Mouse (Mus musculus): ENCODE measurements at regions not wholly inside any gene's neighbourhood (a gene's known extent, or its start where the extent isn't known, plus 50 kb on each side); places are given as distances from the start of the nearest gene placed in this dataset.

GRCm38 (mm10) chr10:117518793-117519669 is 110.3 kb upstream of the Cpm start:
- no peaks in the 10 kb centered on the region for H3K36me3 ChIP-seq (ENCODE audit: control insufficient read depth, insufficient read depth, low read length)
- WGBS: 61% methylated on average over 15 of the region's 15 CpGs
- no peak overlapping the region for H3K4me2 ChIP-seq (ENCODE audit: low read depth, low read length)
- 0 out of 2 replicates have a peak, but pooled peaks have one; percentile 32 for ATAC-seq (ENCODE audit: insufficient read depth, low FRiP score)
- no peaks in the 10 kb centered on the region for H3K27me3 ChIP-seq (ENCODE audit: control insufficient read depth, insufficient read depth, low read length)
- H3K4me3 ChIP-seq (replicated peaks; ENCODE audit: low read length): no peak overlapping the region
- H3K4me1 ChIP-seq (ENCODE audit: control insufficient read depth, insufficient read depth, low read length): peaks cover 8% of the 10 kb centered on the region; the same call in 1 of the 2 replicates
- H3K9me3 ChIP-seq (replicated peaks; ENCODE audit: control insufficient read depth, low read length): no peaks in the 10 kb centered on the region
- H3K27ac ChIP-seq (ENCODE audit: low read length): peak overlapping the region; percentile 13; the same call in 1 of the 2 replicates
- H3K9ac ChIP-seq (ENCODE audit: low read length): no peak overlapping the region

- Histone ChIP-seq H3K27ac (ENCODE audit: low read length) (peak overlapping the region; percentile 13; the same call in 1 of the 2 replicates), H3K9me3 (replicated peaks; ENCODE audit: control insufficient read depth, low read length) (no peaks in the 10 kb centered on the region), H3K36me3 (ENCODE audit: control insufficient read depth, insufficient read depth, low read length) (no peaks in the 10 kb centered on the region), H3K4me3 (replicated peaks; ENCODE audit: low read length) (no peak overlapping the region), H3K4me2 (ENCODE audit: low read depth, low read length) (no peak overlapping the region), H3K4me1 (ENCODE audit: control insufficient read depth, insufficient read depth, low read length) (peaks cover 8% of the 10 kb centered on the region; the same call in 1 of the 2 replicates), H3K9ac (ENCODE audit: low read length) (no peak overlapping the region), H3K27me3 (ENCODE audit: control insufficient read depth, insufficient read depth, low read length) (no peaks in the 10 kb centered on the region)
- ATAC-seq (ENCODE audit: insufficient read depth, low FRiP score): no peak
- WGBS: 43% methylated on average over 14 of the region's 14 CpGs
Measured at GRCm38 (mm10) chr10:117517800-117518770, 111.2 kb upstream of the Cpm start.

- Histone ChIP-seq H3K27ac (ENCODE audit: low read length) (no peak overlapping the region), H3K4me2 (ENCODE audit: low read depth, low read length) (no peak overlapping the region), H3K27me3 (ENCODE audit: control insufficient read depth, insufficient read depth, low read length) (no peaks in the 10 kb centered on the region), H3K36me3 (ENCODE audit: control insufficient read depth, insufficient read depth, low read length) (no peaks in the 10 kb centered on the region), H3K9me3 (replicated peaks; ENCODE audit: control insufficient read depth, low read length) (no peaks in the 10 kb centered on the region), H3K4me3 (replicated peaks; ENCODE audit: low read length) (no peak overlapping the region), H3K4me1 (ENCODE audit: control insufficient read depth, insufficient read depth, low read length) (peaks cover 8% of the 10 kb centered on the region; the same call in 1 of the 2 replicates), H3K9ac (ENCODE audit: low read length) (no peak overlapping the region)
- 45% methylated on average over 11 of the region's 11 CpGs for WGBS
- no peak for ATAC-seq (ENCODE audit: insufficient read depth, low FRiP score)
Measured at GRCm38 (mm10) chr10:117517071-117517714, 112.1 kb upstream of the Cpm start.

GRCm38 (mm10) chr10:117516510-117516909 is 112.8 kb upstream of the Cpm start:
- H3K27ac ChIP-seq (ENCODE audit: low read length): no peak overlapping the region
- WGBS: 89% methylated on average over 8 of the region's 8 CpGs
- H3K36me3 ChIP-seq (ENCODE audit: control insufficient read depth, insufficient read depth, low read length): no peaks in the 10 kb centered on the region
- H3K4me1 ChIP-seq (ENCODE audit: control insufficient read depth, insufficient read depth, low read length): peaks cover 8% of the 10 kb centered on the region; the same call in 1 of the 2 replicates
- H3K4me2 ChIP-seq (ENCODE audit: low read depth, low read length): no peak overlapping the region
- H3K9ac ChIP-seq (ENCODE audit: low read length): no peak overlapping the region
- no peak overlapping the region for H3K4me3 ChIP-seq (replicated peaks; ENCODE audit: low read length)
- H3K27me3 ChIP-seq (ENCODE audit: control insufficient read depth, insufficient read depth, low read length): no peaks in the 10 kb centered on the region
- H3K9me3 ChIP-seq (replicated peaks; ENCODE audit: control insufficient read depth, low read length): no peaks in the 10 kb centered on the region
- ATAC-seq (ENCODE audit: insufficient read depth, low FRiP score): no peak

GRCm38 (mm10) chr10:117515777-117516501 is 113.4 kb upstream of the Cpm start:
- H3K27ac ChIP-seq (ENCODE audit: low read length): no peak overlapping the region
- no peak overlapping the region for H3K4me2 ChIP-seq (ENCODE audit: low read depth, low read length)
- 64% methylated on average over 10 of the region's 10 CpGs for WGBS
- no peaks in the 10 kb centered on the region for H3K27me3 ChIP-seq (ENCODE audit: control insufficient read depth, insufficient read depth, low read length)
- H3K36me3 ChIP-seq (ENCODE audit: control insufficient read depth, insufficient read depth, low read length): no peaks in the 10 kb centered on the region
- no peaks in the 10 kb centered on the region for H3K9me3 ChIP-seq (replicated peaks; ENCODE audit: control insufficient read depth, low read length)
- H3K9ac ChIP-seq (ENCODE audit: low read length): no peak overlapping the region
- peaks cover 8% of the 10 kb centered on the region; the same call in 1 of the 2 replicates for H3K4me1 ChIP-seq (ENCODE audit: control insufficient read depth, insufficient read depth, low read length)
- H3K4me3 ChIP-seq (replicated peaks; ENCODE audit: low read length): no peak overlapping the region
- ATAC-seq (ENCODE audit: insufficient read depth, low FRiP score): no peak

- no peak overlapping the region for H3K9ac ChIP-seq (ENCODE audit: low read length)
- WGBS: 82% methylated on average over 8 of the region's 8 CpGs
- peaks cover 8% of the 10 kb centered on the region; the same call in 1 of the 2 replicates for H3K4me1 ChIP-seq (ENCODE audit: control insufficient read depth, insufficient read depth, low read length)
- no peak for ATAC-seq (ENCODE audit: insufficient read depth, low FRiP score)
- no peak overlapping the region for H3K27ac ChIP-seq (ENCODE audit: low read length)
- no peaks in the 10 kb centered on the region for H3K9me3 ChIP-seq (replicated peaks; ENCODE audit: control insufficient read depth, low read length)
- H3K4me2 ChIP-seq (ENCODE audit: low read depth, low read length): no peak overlapping the region
- no peaks in the 10 kb centered on the region for H3K36me3 ChIP-seq (ENCODE audit: control insufficient read depth, insufficient read depth, low read length)
- no peak overlapping the region for H3K4me3 ChIP-seq (replicated peaks; ENCODE audit: low read length)
- no peaks in the 10 kb centered on the region for H3K27me3 ChIP-seq (ENCODE audit: control insufficient read depth, insufficient read depth, low read length)
Measured at GRCm38 (mm10) chr10:117515039-117515438, 114.3 kb upstream of the Cpm start.

- 85% methylated on average over 7 of the region's 7 CpGs for WGBS
- ATAC-seq (ENCODE audit: insufficient read depth, low FRiP score): no peak
Measured at GRCm38 (mm10) chr10:117513925-117514546, 115.3 kb upstream of the Cpm start.

More at GRCm38 (mm10) chr10:117513925-117514546, 115.3 kb upstream of the Cpm start:
- Histone ChIP-seq H3K9me3 (replicated peaks; ENCODE audit: control insufficient read depth, low read length) (no peaks in the 10 kb centered on the region), H3K36me3 (ENCODE audit: control insufficient read depth, insufficient read depth, low read length) (no peaks in the 10 kb centered on the region), H3K9ac (ENCODE audit: low read length) (no peak overlapping the region), H3K4me3 (replicated peaks; ENCODE audit: low read length) (no peak overlapping the region), H3K4me1 (ENCODE audit: control insufficient read depth, insufficient read depth, low read length) (0 out of 2 replicates have a peak, but pooled peaks cover 5% of the 10 kb centered on the region), H3K27ac (ENCODE audit: low read length) (no peak overlapping the region), H3K4me2 (ENCODE audit: low read depth, low read length) (no peak overlapping the region), H3K27me3 (ENCODE audit: control insufficient read depth, insufficient read depth, low read length) (no peaks in the 10 kb centered on the region)
